Mouse (Mus musculus): ENCODE results near the gene Nudcd3. TPM values are rescaled to one million over a fixed set of nuclear protein-coding genes. Genes with fewer than 3 reads are reported as not detected.

Nudcd3 gene
- polyA plus RNA-seq, 1 experiment from 2014 or later: 49.4 TPM

GRCm38 (mm10) chr11:6200570-6200969 lies 355 bp upstream of the Nudcd3 start:
- 24% methylated on average over 9 of the region's 9 CpGs for WGBS
- Histone ChIP-seq H3K9me3 (peaks cover 6% of the 10 kb centered on the region; the same call in 1 of the 2 replicates), H3K9ac (replicated peaks) (peak overlapping the region; percentile 93), H3K4me3 (replicated peaks) (peak overlapping the region; percentile 96), H3K4me1 (replicated peaks) (peaks cover 12% of the 10 kb centered on the region), H3K36me3 (no peaks in the 10 kb centered on the region), H3K27ac (peak overlapping the region; percentile 95; the same call in 1 of the 2 replicates), H3K27me3 (no peaks in the 10 kb centered on the region), H3K4me2 (peak overlapping the region; percentile 93)
- no peak for ATAC-seq (ENCODE audit: insufficient number of reproducible peaks, insufficient read depth, low FRiP score, low TSS enrichment, low read depth)

GRCm38 (mm10) chr11:6199410-6200086 lies 667 bp downstream of the Nudcd3 start, which contains the start of gene A730071L15Rik:
TSS of gene A730071L15Rik (plus strand) at chr11:6200029.
- Histone ChIP-seq H3K27me3 (no peaks in the 10 kb centered on the region), H3K27ac (peak within 1 kb of the TSS; percentile 95), H3K36me3 (no peaks in the 10 kb centered on the region), H3K9me3 (no peaks in the 10 kb centered on the region), H3K4me2 (peak within 1 kb of the TSS; percentile 93), H3K4me3 (replicated peaks) (peak within 1 kb of the TSS; percentile 96), H3K9ac (replicated peaks) (peak within 1 kb of the TSS; percentile 93), H3K4me1 (replicated peaks) (peaks cover 12% of the 10 kb centered on the region)
- peak; percentile 71 for ATAC-seq (ENCODE audit: insufficient number of reproducible peaks, insufficient read depth, low FRiP score, low TSS enrichment, low read depth)
- 1% methylated on average over 35 of the region's 35 CpGs for WGBS

GRCm38 (mm10) chr11:6198449-6198848 lies 1.8 kb downstream of the Nudcd3 start:
- WGBS: 89% methylated on average over 4 of the region's 4 CpGs
- peaks cover 12% of the 10 kb centered on the region for H3K4me1 ChIP-seq (replicated peaks)
- peak overlapping the region; percentile 96 for H3K4me3 ChIP-seq (replicated peaks)
- H3K27ac ChIP-seq: no peak overlapping the region
- peaks cover 6% of the 10 kb centered on the region; the same call in 1 of the 2 replicates for H3K36me3 ChIP-seq
- H3K4me2 ChIP-seq: peak overlapping the region; percentile 93
- no peak for ATAC-seq (ENCODE audit: insufficient number of reproducible peaks, insufficient read depth, low FRiP score, low TSS enrichment, low read depth)
- no peaks in the 10 kb centered on the region for H3K27me3 ChIP-seq
- no peaks in the 10 kb centered on the region for H3K9me3 ChIP-seq
- H3K9ac ChIP-seq (replicated peaks): no peak overlapping the region

GRCm38 (mm10) chr11:6196780-6197179 lies 3.4 kb downstream of the Nudcd3 start:
- H3K4me1 ChIP-seq (replicated peaks): peaks cover 12% of the 10 kb centered on the region
- no peak overlapping the region for H3K4me2 ChIP-seq
- H3K4me3 ChIP-seq (replicated peaks): no peak overlapping the region
- no peak overlapping the region for H3K9ac ChIP-seq (replicated peaks)
- WGBS: 92% methylated on average over 8 of the region's 8 CpGs
- no peaks in the 10 kb centered on the region for H3K9me3 ChIP-seq
- H3K27ac ChIP-seq: no peak overlapping the region
- H3K36me3 ChIP-seq: peaks cover 21% of the 10 kb centered on the region
- ATAC-seq (ENCODE audit: insufficient number of reproducible peaks, insufficient read depth, low FRiP score, low TSS enrichment, low read depth): no peak
- no peaks in the 10 kb centered on the region for H3K27me3 ChIP-seq

GRCm38 (mm10) chr11:6187878-6188277 lies 12.3 kb downstream of the Nudcd3 start:
- WGBS: 18% methylated on average over 2 of the region's 2 CpGs
- Histone ChIP-seq H3K27me3 (no peaks in the 10 kb centered on the region), H3K27ac (no peak overlapping the region), H3K4me2 (no peak overlapping the region), H3K4me3 (replicated peaks) (no peak overlapping the region), H3K9ac (replicated peaks) (no peak overlapping the region), H3K4me1 (replicated peaks) (peaks cover 11% of the 10 kb centered on the region), H3K36me3 (peaks cover 40% of the 10 kb centered on the region), H3K9me3 (no peaks in the 10 kb centered on the region)
- ATAC-seq (ENCODE audit: insufficient number of reproducible peaks, insufficient read depth, low FRiP score, low TSS enrichment, low read depth): no peak

- H3K36me3 ChIP-seq: peaks cover 35% of the 10 kb centered on the region
These were observed 12.8 kb downstream of the Nudcd3 start for GRCm38 (mm10) chr11:6187399-6187798.

GRCm38 (mm10) chr11:6184202-6184935 lies 15.8 kb downstream of the Nudcd3 start:
- 62% methylated on average over 11 of the region's 11 CpGs for WGBS
- Histone ChIP-seq H3K9me3 (no peaks in the 10 kb centered on the region), H3K36me3 (peaks cover 9% of the 10 kb centered on the region; the same call in 1 of the 2 replicates), H3K27ac (no peak overlapping the region), H3K4me3 (replicated peaks) (no peak overlapping the region), H3K4me1 (replicated peaks) (peaks cover 12% of the 10 kb centered on the region), H3K9ac (replicated peaks) (no peak overlapping the region), H3K27me3 (no peaks in the 10 kb centered on the region), H3K4me2 (no peak overlapping the region)
- no peak for ATAC-seq (ENCODE audit: insufficient number of reproducible peaks, insufficient read depth, low FRiP score, low TSS enrichment, low read depth)

More at GRCm38 (mm10) chr11:6187399-6187798, 12.8 kb downstream of the Nudcd3 start:
- WGBS: 97% methylated on average over 3 of the region's 3 CpGs
- Histone ChIP-seq H3K27ac (no peak overlapping the region), H3K4me1 (replicated peaks) (peaks cover 11% of the 10 kb centered on the region), H3K9me3 (no peaks in the 10 kb centered on the region), H3K27me3 (no peaks in the 10 kb centered on the region), H3K9ac (replicated peaks) (no peak overlapping the region), H3K4me2 (no peak overlapping the region), H3K4me3 (replicated peaks) (no peak overlapping the region)
- no peak for ATAC-seq (ENCODE audit: insufficient number of reproducible peaks, insufficient read depth, low FRiP score, low TSS enrichment, low read depth)

- no peaks in the 10 kb centered on the region for H3K9me3 ChIP-seq
- no peak for ATAC-seq (ENCODE audit: insufficient number of reproducible peaks, insufficient read depth, low FRiP score, low TSS enrichment, low read depth)
- no peak overlapping the region for H3K4me2 ChIP-seq
- 79% methylated on average over 2 of the region's 2 CpGs for WGBS
- H3K4me1 ChIP-seq (replicated peaks): peaks cover 21% of the 10 kb centered on the region
- peaks cover 6% of the 10 kb centered on the region; the same call in 1 of the 2 replicates for H3K36me3 ChIP-seq
- H3K27ac ChIP-seq: no peak overlapping the region
- no peaks in the 10 kb centered on the region for H3K27me3 ChIP-seq
- no peak overlapping the region for H3K4me3 ChIP-seq (replicated peaks)
- no peak overlapping the region for H3K9ac ChIP-seq (replicated peaks)
These were observed 17.0 kb downstream of the Nudcd3 start for GRCm38 (mm10) chr11:6183246-6183645.

- H3K4me3 ChIP-seq (replicated peaks): no peak overlapping the region
- no peaks in the 10 kb centered on the region for H3K27me3 ChIP-seq
- no peak overlapping the region for H3K4me2 ChIP-seq
- H3K27ac ChIP-seq: no peak overlapping the region
- ATAC-seq (ENCODE audit: insufficient number of reproducible peaks, insufficient read depth, low FRiP score, low TSS enrichment, low read depth): no peak
- H3K36me3 ChIP-seq: no peaks in the 10 kb centered on the region
- H3K9ac ChIP-seq (replicated peaks): no peak overlapping the region
- 66% methylated on average over 6 of the region's 6 CpGs for WGBS
- H3K4me1 ChIP-seq (replicated peaks): peaks cover 21% of the 10 kb centered on the region
- H3K9me3 ChIP-seq: no peaks in the 10 kb centered on the region
These were observed 19.3 kb downstream of the Nudcd3 start for GRCm38 (mm10) chr11:6180811-6181399.

GRCm38 (mm10) chr11:6179194-6179593 lies 21.0 kb downstream of the Nudcd3 start:
- H3K9me3 ChIP-seq: no peaks in the 10 kb centered on the region
- H3K4me3 ChIP-seq (replicated peaks): no peak overlapping the region
- ATAC-seq (ENCODE audit: insufficient number of reproducible peaks, insufficient read depth, low FRiP score, low TSS enrichment, low read depth): no peak
- peak overlapping the region; percentile 3; the same call in 1 of the 2 replicates for H3K27ac ChIP-seq
- H3K36me3 ChIP-seq: no peaks in the 10 kb centered on the region
- no peak overlapping the region for H3K4me2 ChIP-seq
- H3K9ac ChIP-seq (replicated peaks): no peak overlapping the region
- WGBS: 24% methylated on average over 8 of the region's 8 CpGs
- no peaks in the 10 kb centered on the region for H3K27me3 ChIP-seq
- H3K4me1 ChIP-seq (replicated peaks): peaks cover 13% of the 10 kb centered on the region

- no peak overlapping the region for H3K4me3 ChIP-seq (replicated peaks)
- H3K9ac ChIP-seq (replicated peaks): 0 out of 2 replicates have a peak overlapping the region, but pooled peaks have one; percentile 42
- H3K27ac ChIP-seq: peak overlapping the region; percentile 3; the same call in 1 of the 2 replicates
- H3K4me2 ChIP-seq: no peak overlapping the region
- no peaks in the 10 kb centered on the region for H3K9me3 ChIP-seq
- ATAC-seq (ENCODE audit: insufficient number of reproducible peaks, insufficient read depth, low FRiP score, low TSS enrichment, low read depth): no peak
- peaks cover 10% of the 10 kb centered on the region for H3K4me1 ChIP-seq (replicated peaks)
- no peaks in the 10 kb centered on the region for H3K27me3 ChIP-seq
- 22% methylated on average over 2 of the region's 2 CpGs for WGBS
- H3K36me3 ChIP-seq: no peaks in the 10 kb centered on the region
These were observed 21.5 kb downstream of the Nudcd3 start for GRCm38 (mm10) chr11:6178673-6179166.
